Mouse (Mus musculus) cerebellum, postnatal 10 days (tissue): ENCODE results near the gene Gm12216.
"Not testable (repeated sequence)": the region's sequence is repeated elsewhere in the genome, so short reads cannot be mapped to it uniquely, and the experiment has no call there.

ENCODE experiments used
- DNase-seq, 2 experiments: peaks; one replicate each; pipeline ENCODE4 v3.0.0; 2021; ENCODE audit warnings: mixed read lengths in 2 of 2

Gm12216 gene

DNA sequence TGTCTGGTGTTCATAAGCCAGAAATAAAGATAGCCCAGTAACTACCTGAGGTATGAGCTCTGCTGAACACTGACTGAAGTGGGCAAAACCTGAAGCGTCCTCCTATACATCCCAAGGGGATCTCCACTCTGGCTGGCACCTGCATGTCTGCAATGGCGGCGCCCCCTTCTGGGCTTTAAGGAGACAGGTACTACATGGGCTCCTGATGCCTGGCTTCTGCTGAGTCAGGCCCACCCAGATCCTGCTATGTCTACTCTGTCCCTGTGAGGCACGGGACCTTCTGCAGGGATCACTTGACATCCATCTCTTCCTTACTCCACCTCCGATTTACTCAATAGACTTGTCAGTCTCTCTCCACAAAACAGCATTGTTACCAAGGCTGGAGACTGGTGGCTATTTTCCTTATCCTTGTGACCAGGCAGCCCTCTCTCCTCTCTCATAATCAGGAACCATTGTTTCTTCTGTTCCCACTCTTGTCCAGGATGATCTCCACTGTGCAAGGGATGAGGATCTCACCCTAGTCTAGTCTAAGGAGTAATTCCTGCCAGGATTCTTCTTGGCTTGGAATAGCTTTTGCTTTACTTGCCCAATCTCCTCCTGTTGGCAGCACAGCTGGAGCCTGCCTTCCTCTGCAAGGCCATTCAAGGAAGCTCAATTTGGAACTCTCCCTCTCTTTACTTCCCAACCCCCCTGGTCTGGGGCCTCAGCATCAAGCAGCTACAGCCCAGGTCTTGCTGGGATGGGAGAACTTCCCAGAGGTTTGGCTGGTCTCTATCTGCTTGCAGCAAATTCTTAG lies 15.1 kb upstream of the Gm12216 start:
- not testable (repeated sequence) for DNase-seq

GRCm38 (mm10) chr11:53871786-53872507 lies 12.9 kb upstream of the Gm12216 start:
- no peak for DNase-seq

DNA sequence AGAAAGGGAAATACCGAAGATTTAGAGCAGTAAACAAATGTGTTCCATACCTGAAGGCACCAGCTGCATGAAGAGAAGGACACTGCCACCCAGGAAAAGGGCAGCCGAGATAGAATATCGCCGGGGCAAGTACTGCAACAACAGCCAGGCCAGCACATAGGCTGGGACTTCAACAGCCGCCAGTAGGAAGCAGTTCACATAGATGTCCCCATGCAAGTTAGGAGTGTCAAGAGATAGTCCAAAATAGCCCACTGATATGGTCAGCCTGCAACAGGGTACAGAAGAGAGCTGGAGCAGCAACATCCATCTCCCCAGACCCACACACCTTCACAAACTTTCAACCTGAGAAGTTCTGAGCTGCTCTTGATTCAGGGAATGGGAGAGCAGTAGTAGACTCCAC lies 10.1 kb upstream of the Gm12216 start:
- DNase-seq: no peak

DNA sequence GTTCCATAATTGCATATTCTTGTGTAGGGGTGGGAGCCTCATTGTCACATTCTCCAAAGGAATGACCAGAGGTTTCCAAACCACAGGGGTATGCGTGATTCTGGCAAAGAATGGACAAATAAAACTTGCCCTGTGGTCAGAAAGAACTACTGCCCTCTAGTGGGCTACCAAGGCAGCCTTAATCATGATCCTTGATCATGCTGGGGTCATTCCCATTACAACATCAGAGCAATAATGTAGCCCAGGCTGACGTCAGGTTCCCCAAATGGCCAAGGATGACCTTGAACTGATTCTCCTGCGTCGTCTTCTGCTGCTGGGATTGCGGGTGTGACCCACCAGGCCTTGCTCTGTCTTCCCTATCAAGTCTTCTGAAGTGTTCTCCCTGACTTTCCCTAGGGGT lies 9.3 kb upstream of the Gm12216 start:
- DNase-seq: peak; percentile 23 to 61

DNA sequence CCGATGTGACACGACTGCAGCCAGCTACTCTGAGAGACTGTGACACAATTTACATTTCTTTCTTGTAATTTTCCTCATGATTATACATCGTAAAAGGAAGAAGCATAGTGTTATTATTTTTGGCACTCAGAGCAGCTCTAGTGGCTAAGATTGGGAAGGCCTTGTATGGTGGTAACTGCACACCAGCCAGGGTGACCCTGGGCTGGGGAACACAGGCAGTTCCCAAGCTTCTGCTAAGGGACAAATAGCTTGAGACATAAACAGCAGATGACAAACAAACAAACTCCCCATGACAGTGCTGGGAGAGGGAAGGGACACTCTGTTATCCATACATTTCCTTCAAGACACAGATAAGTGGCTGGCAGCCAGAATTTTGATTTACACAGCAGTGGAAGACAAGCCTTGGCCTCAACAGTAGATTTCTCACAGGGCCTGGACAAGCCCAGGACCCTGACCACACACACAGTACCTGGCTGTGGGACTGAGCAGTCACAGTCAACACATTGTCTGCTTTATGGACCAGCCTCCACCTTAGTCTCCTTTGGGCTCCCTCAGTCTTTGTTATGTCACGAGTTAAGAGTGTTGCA lies 5.8 kb upstream of the Gm12216 start:
- DNase-seq: not testable (repeated sequence)

GRCm38 (mm10) chr11:53860944-53861343 lies 1.9 kb upstream of the Gm12216 start:
- DNase-seq: not testable (repeated sequence)

- no peak for DNase-seq
These were observed 847 bp downstream of the Gm12216 start for GRCm38 (mm10) chr11:53858058-53858760.

DNA sequence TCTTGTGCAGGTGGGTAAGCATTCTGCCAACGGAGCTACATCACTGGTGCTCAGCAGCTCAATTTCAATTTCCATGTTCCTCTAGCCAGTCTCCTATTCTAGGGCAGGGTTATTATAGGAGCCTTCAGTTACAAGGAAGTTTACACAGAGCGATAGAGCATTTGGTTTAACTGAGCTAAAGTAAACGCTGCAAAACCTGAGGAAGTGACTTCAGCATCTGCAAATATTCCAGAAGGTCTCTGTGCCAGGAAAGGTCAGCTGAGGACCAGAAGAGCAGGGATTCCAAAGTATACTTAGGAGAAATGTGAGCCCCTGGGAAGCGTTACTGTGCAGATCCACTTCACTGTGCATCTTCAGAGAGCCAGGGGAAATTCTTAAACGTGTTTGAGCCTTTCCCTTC lies 5.4 kb downstream of the Gm12216 start:
- no peak for DNase-seq

DNA sequence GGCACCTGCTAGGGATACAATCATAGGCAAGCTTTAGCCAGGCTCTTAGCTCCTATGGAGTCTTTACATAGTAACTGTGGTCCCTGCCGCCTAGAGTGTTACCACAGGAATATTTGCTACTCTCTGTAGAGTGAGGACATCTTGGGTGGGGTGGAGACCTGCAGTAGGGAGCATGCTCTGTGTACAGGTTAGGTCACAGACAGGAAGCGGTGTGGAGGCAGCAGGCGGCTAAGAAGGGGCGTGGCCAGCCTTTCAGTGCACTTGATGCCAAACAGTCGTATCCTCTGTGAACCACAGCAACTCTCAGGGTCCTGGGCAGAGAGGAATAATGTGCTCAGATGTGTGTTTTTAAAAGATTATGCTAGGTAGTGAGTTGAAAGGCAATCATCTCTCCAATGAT lies 7.3 kb downstream of the Gm12216 start:
- DNase-seq: no peak

DNA sequence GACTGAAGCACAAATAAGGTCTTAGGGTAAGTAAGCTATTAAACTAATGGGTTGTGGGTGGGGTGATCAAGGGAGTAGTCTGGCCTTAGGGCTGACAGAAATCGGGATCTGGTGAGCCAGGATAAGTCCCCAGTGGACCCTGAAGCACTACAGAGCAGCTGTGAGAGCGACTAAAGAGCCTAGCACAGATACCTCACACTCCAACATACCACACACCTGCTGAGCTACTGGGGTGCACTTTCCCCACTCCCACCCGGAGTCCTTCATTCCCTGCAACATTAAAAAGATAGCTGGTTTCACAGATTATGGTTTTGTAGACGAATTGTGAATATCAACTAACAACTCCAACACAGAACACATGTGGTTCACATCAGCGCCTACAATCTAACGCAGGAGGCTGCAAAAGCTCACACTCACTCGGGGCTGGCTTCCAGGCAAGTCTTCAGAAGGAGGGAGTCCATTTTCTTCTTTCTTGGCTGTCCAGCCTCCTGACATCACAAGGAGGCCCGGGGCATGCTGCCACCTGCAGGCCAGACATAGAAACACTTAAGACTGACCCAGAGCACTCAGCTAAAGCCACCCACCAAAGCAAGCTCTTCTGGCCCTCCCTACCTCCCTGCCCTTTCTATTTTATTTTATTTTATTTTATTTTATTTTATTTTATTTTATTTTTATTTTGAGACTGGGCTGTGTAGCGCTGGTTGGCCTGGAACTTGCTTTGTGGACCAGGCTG lies 9.3 kb downstream of the Gm12216 start:
- peak; percentile 90 for DNase-seq

DNA sequence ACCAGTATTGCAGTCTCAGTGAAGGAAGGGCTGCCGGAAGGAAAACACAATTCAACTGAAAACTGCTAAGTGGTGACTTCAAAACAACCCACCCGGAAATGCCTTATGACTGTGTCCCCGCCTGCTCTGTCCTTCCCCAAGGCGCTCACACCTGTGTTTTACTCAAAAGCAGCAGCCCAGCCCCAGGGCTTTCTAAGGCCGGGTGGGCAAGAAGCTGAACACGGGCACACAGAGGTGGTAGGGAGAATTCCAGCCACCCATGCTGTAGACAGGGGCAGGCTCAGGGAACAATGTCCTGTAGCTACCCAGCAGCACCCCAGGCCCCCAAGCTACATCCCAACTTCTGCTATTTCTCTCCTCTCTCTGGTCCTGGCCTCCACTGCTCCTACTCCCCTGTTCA lies 13.4 kb downstream of the Gm12216 start:
- DNase-seq: no peak

GRCm38 (mm10) chr11:53843106-53843505 lies 15.9 kb downstream of the Gm12216 start:
- no peak for DNase-seq

GRCm38 (mm10) chr11:53842161-53842581 lies 16.9 kb downstream of the Gm12216 start:
- DNase-seq: no peak

DNA sequence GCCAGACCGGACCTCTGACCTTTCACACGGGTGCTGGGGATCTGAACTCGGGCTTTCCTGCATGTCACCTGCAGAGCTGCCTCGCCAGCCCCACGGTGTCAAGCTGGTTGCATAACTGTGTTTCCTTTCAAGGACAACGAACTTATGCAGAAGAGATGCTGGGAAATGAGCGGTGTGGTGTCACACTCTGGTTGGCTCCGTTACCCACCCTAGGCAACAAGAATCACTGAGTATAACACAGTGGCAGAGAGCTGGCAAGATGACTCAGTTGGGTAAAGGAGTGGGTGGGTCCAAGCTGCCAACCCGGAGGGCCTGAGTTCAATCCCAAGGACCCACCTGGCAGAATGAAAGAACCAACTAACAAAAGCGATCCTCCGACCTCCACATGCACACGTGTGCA lies 17.5 kb downstream of the Gm12216 start:
- DNase-seq: no peak

DNA sequence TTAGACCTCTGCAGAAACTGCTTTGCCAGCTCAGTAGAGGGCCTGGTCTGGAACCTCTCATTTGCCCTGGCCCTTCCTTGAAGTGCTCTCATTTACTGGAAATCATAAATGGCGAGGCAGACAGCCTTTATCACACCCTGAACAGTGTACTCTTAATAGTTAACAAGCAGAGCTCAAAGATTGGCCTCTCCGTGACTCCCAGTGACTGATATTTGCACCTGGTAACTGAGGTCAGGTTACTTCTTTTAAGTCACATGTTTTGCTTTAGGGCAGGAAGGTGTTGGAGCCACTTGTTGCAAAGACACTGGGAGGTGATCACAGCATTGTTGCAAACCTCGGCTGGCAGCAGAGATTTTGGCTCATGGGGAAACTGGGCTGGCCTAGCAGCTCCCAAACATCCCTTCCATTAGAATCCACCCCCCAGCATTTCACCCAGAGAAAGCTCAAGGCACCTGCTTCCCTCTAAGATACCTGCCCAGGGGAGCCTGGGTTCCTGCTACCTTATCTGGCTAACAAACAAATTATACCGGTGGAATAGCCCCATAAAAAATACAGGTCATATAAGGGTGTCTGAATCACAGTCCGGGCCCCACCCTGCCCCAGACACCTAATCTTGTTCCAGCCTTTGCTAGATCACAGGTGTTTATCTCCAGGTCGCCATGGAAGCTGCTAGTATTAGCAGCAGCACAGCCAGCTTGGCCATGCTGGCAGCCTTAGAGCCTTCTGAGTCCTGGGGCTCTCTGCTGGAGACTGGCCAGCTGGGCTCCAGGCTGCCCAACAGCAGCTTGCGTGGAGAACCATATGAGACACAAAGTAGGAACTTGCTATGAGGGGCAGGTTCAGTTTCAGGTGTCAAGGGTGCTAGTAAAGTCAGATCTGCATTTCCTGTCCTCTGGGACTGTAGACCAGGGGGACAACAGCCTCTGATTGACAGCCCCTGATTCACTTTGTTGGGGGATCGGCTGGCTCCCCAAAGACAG lies 19.1 kb downstream of the Gm12216 start:
- peak; percentile 47 to 50 for DNase-seq

- DNase-seq: no peak
These were observed 19.9 kb downstream of the Gm12216 start for GRCm38 (mm10) chr11:53839147-53839546.

- DNase-seq: peak in 1 of 2 experiments; percentile 39
These were observed 21.3 kb downstream of the Gm12216 start for GRCm38 (mm10) chr11:53837731-53838130.

DNA sequence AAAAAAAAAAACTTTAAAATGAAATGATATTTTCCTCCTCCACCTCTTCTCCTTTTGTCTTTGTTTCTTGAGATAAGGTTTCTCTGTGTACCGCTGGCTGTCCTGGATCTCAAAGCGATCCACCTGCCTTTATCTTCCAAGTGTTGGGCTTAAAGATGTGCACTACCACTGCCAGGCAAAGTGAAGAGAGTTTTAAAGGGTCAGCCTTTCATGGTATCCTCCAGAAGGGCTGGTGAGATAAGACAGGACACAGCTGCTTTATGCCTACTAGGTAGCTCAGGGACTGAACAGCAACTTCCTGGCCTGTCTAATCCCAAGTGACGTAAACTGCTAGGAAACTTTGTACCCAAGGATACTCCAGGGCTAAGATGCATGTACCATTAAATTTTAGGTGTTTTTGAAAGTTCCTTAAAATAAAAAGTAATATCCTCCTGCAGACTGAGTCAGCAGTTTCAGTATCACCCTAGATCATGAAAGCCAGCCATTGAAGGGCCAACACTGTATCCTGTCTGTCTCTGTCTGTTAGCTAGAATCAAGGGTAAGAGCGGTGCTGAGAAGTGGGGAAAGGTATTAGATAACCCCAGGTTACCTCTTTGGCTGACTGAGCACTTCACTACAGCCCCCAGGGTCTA lies 23.6 kb downstream of the Gm12216 start:
- DNase-seq: no peak

DNA sequence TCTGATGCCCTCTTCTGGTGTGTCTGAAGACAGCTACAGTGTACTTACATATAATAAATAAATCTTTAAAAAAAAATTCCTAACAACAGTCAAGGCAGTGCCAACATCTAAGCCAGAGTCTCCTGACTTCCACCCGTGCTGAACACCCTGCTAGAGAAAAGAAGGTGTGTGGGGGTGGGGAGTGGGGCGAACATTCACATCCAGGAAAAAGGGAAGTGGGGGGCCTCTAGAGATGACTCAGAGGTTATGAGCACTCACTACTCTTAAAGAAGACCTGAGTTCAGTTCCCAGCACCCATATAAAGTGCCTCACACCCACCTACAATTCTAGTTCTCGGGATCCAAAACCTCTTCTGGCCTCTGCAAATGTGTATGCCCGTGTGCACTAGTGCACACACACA lies 33.6 kb downstream of the Gm12216 start:
- no peak for DNase-seq

- no peak for DNase-seq
These were observed 37.1 kb downstream of the Gm12216 start for GRCm38 (mm10) chr11:53821945-53822338.
